Comparison of ENCODE assay signal across 9 mouse cellular contexts in the genomic region with DNA sequence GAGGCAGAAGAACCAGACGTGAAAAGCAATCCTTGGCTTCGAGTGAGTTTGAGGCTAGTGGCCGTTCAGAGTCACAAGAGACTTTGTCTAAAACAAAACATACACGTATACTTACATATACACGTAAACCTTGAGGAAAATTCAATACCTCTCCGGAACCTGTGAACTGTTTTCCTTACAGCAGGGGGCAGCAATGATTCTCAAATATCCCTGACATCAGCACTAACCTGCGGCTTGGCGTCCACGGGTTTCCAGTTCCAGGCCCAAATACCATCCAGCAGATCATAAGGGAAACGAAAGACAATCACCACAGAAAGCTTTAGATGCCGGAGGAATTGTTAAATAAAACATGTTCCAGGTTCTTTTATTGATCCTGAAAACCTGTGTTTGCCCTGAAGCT. TPM values are rescaled to one million over a fixed set of nuclear protein-coding genes. Genes with fewer than 3 reads are reported as not detected.
DNase-seq lines count a peak whose midpoint lies in the region; ATAC-seq and TF ChIP-seq lines count a peak whose summit lies in the region.
"Had no signal": no experiment of that assay in that cellular context is flagged by ENCODE, and none has a peak within 500 bp of the region (broad histone marks: within the 10 kb centered on the region; RNA-seq: fewer than 3 reads in every experiment).

No protein-coding gene starts in this region.

- H3K9me3 ChIP-seq in liver, embryonic 14.5 days (ENCODE audit: control insufficient read depth, low read length), result no peaks in the 10 kb centered on the region

- no peaks in the 10 kb centered on the region for H3K36me3 ChIP-seq in liver, embryonic 14.5 days (replicated peaks; ENCODE audit: control insufficient read depth, insufficient read depth, low read depth)
- H3K36me3 ChIP-seq: heart, embryonic 15.5 days had no signal

- 11% methylated on average over 11 of the region's 11 CpGs for WGBS in liver, embryonic 14.5 days (ENCODE audit: insufficient replicate concordance)

- peak; percentile 84 for ATAC-seq in common myeloid progenitor, adult 5-6 weeks (replicated peaks; ENCODE audit: low read depth, poor library complexity, severe bottlenecking)
- ATAC-seq in liver, embryonic 14.5 days (ENCODE audit: insufficient read depth), result no peak

- no peak overlapping the region for H3K9ac ChIP-seq in liver, embryonic 14.5 days (replicated peaks)
- H3K9ac ChIP-seq: heart, embryonic 15.5 days had no signal

- peak; percentile 74 for DNase-seq in CD4-positive helper T cell, adult 2 months (ENCODE audit: low read depth, low spot score)
- peak; percentile 90 for DNase-seq in ZHBTc4 (ENCODE audit: low read depth, low spot score)
- peak; percentile 44 to 71 for DNase-seq in gastrocnemius, postnatal 36 days
- DNase-seq in kidney, postnatal 14 days, result peak; percentile 91
- DNase-seq in liver, embryonic 14.5 days (ENCODE audit: low read depth in 3 of 3, low spot score in 3 of 3), result peak; percentile 39 to 50 (median 42)
- peak; percentile 57 for DNase-seq in ovary, postnatal 10 days (ENCODE audit: low spot score)
- peak; percentile 40 to 62 for DNase-seq in thymus, adult 18-20 months

- H3K4me3 ChIP-seq in liver, embryonic 14.5 days (ENCODE audit: insufficient read depth in 1 of 2, low read depth in 2 of 2, low read length in 2 of 2), result no peak overlapping the region
- H3K4me3 ChIP-seq: heart, embryonic 15.5 days had no signal

- intact Hi-C loops in gastrocnemius, postnatal 36 days (cut with DNase I), result loop anchor here (5.0 kb wide), 1 partner anchor 51 kb away; no protein-coding TSS in a partner anchor

- peaks cover 0 to 8% of the 10 kb centered on the region in 2 experiments; a peak in 3 of 4 replicates for H3K4me1 ChIP-seq in liver, embryonic 14.5 days (replicated peaks; ENCODE audit: control insufficient read depth in 2 of 2, insufficient read depth in 2 of 2, low read length in 1 of 2)

- no peaks in the 10 kb centered on the region for H3K27me3 ChIP-seq in liver, embryonic 14.5 days (ENCODE audit: control insufficient read depth, insufficient read depth, low read length)
- H3K27me3 ChIP-seq: heart, embryonic 15.5 days had no signal

- H3K4me2 ChIP-seq in liver, embryonic 14.5 days (ENCODE audit: low read depth), result no peak overlapping the region
- H3K4me2 ChIP-seq: heart, embryonic 15.5 days had no signal

- H3K27ac ChIP-seq in liver, embryonic 14.5 days, result no peak overlapping the region
- H3K27ac ChIP-seq: heart, embryonic 15.5 days had no signal

- no peak for TF ChIP-seq EP300 in liver, embryonic 14.5 days (IDR thresholded peaks at IDR 0.05; ENCODE audit: low read depth)

- TF ChIP-seq CTCF in liver, embryonic 14.5 days (IDR thresholded peaks at IDR 0.05; ENCODE audit: low read depth), result peak; percentile 72

RNA-seq across cellular contexts. Expression of gene Terf2, which starts 19.7 kb away (rescaled TPM):
- total RNA-seq in common myeloid progenitor, adult 5-6 weeks (2017), result 32.9 and 37.2 TPM in 2 replicates
- 10 to 100 TPM in 1 of 2 experiments, 1 to 10 TPM in 1; 8.6 to 11.4 TPM for total RNA-seq in gastrocnemius, postnatal 36 days (2021)
- polyA plus RNA-seq in liver, embryonic 14.5 days (2012; rRNA removed), result 6.0 and 9.3 TPM in 2 replicates
- polyA plus RNA-seq in liver, embryonic 14.5 days (2014; fragmentation: Nextera tagmentation; extraction: Ambion mirVana), result 4.4 and 5.3 TPM in 2 replicates

RNA-seq across cellular contexts. Expression of gene Cyb5b, which starts 34.4 kb away (rescaled TPM):
- total RNA-seq in common myeloid progenitor, adult 5-6 weeks (2017), result 56.5 and 72.9 TPM in 2 replicates
- total RNA-seq in gastrocnemius, postnatal 36 days (2021), result 10 to 100 TPM; 29.6 to 30.8 TPM
- polyA plus RNA-seq in liver, embryonic 14.5 days (2012; rRNA removed), result 14.1 and 21.1 TPM in 2 replicates
- polyA plus RNA-seq in liver, embryonic 14.5 days (2014; fragmentation: Nextera tagmentation; extraction: Ambion mirVana), result 25.4 and 25.6 TPM in 2 replicates

RNA-seq across cellular contexts. Expression of gene Tmed6, which starts 50.6 kb away (rescaled TPM):
- not detected in 2 replicates for total RNA-seq in common myeloid progenitor, adult 5-6 weeks (2017)
- not detected for total RNA-seq in gastrocnemius, postnatal 36 days (2021)
- 1.0 and 1.5 TPM in 2 replicates for polyA plus RNA-seq in liver, embryonic 14.5 days (2012; rRNA removed)
- polyA plus RNA-seq in liver, embryonic 14.5 days (2014; fragmentation: Nextera tagmentation; extraction: Ambion mirVana), result 3.7 and 3.8 TPM in 2 replicates
- polyA plus RNA-seq: heart, embryonic 15.5 days had no signal

RNA-seq across cellular contexts. Expression of gene Nip7, which starts 59.3 kb away (rescaled TPM):
- 20.4 and 28.4 TPM in 2 replicates for total RNA-seq in common myeloid progenitor, adult 5-6 weeks (2017)
- 10 to 100 TPM; 13.7 to 21.5 TPM for total RNA-seq in gastrocnemius, postnatal 36 days (2021)
- polyA plus RNA-seq in liver, embryonic 14.5 days (2012; rRNA removed), result 8.6 and 28.8 TPM in 2 replicates
- 48.5 and 55.8 TPM in 2 replicates for polyA plus RNA-seq in liver, embryonic 14.5 days (2014; fragmentation: Nextera tagmentation; extraction: Ambion mirVana)

RNA-seq across cellular contexts. Expression of gene Cog8, which starts 59.5 kb away (rescaled TPM):
- total RNA-seq in common myeloid progenitor, adult 5-6 weeks (2017), result 17.7 and 20.5 TPM in 2 replicates
- 10 to 100 TPM; 15.0 to 16.1 TPM for total RNA-seq in gastrocnemius, postnatal 36 days (2021)
- polyA plus RNA-seq in liver, embryonic 14.5 days (2012; rRNA removed), result 12.2 and 14.8 TPM in 2 replicates
- 16.8 and 18.6 TPM in 2 replicates for polyA plus RNA-seq in liver, embryonic 14.5 days (2014; fragmentation: Nextera tagmentation; extraction: Ambion mirVana)
